Mouse (Mus musculus) spleen, postnatal 36 days (tissue): ENCODE results near the gene Rbm5.

ENCODE experiments used
- DNase-seq, 2 experiments: peaks; one replicate each; pipeline ENCODE4 v3.0.0; 2022; ENCODE audit warnings: low spot score in 2 of 2, mixed read lengths in 1 of 2

Rbm5 gene

DNA sequence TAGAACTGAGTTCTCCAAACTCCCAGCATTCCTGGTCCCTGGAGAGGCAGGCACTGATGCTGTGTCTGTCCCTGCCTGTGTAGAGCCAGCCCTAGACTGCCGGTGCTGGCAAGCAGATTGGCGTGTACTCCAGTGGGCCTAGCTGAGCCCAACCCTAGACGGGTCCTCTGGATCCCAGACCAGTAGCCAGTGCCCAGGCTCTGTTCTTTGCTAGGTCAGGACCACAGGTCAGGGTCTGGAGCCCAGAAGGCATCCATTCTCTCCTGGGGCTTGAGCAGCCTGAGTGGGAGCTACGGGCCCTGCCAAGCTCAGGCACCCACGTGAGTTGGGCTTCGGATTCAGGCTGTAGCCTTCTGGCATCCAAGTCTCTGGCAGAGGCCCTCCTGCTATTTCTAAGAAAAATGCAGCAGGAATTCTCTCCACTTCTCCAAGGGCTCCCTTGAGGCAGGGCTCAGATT lies 70.7 kb downstream of the Rbm5 start:
- no peak for DNase-seq

DNA sequence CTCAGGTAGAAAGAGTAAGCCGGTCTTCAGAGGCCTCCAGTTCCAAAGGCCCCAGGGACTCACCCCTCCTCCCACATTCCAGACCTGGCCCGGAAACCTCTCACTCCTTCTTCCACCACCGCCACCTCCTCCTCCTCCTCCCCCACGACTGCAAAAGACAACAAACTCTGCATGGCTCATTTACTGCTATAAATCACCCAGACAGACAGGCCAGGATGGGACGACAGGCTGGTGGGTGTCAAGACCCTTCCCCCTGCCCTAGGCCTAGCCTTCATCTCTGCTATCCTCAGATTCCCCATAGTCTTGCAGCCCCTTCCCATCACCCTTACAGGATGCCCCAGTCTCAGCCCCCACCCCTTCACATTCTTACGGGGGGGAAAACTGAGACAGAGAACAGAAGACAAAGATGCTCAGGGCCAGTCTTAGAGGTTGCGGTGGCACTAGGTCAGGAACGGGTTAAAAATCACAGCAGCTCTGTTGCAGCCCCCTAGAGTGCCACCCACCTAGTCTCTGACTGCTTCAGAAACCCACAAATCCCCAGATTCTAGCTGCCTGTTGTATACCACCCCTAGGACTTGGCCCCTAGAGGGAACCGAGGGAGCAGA lies 71.3 kb downstream of the Rbm5 start:
- DNase-seq: no peak

DNA sequence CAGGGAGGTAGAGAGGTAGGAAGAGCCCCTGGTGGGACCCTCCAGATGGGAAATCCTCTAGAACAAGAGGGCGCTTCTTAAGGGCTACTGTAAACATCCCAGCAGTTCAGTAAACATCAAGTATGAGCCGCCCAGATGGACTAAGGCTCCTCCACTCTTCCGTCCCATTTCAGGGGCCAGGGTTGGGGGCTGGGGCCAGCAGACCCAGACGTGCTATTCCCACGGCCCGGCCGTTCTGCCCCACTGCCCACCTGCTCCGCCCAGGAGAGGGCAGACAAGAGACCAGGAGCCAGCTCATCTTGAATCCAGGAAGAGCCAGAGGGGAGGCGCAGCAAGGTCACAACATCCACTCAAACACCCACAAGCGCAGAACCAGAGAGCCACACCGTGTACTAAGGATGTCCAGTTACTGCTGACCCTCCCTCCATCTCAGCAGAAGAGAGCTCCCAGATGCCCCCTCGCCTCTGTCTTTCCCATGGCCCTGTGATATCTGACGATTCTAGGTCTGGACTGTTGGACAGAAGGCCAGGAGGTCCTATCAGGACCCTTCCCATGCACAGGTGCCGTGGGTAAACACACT lies 72.1 kb downstream of the Rbm5 start:
- DNase-seq: no peak

DNA sequence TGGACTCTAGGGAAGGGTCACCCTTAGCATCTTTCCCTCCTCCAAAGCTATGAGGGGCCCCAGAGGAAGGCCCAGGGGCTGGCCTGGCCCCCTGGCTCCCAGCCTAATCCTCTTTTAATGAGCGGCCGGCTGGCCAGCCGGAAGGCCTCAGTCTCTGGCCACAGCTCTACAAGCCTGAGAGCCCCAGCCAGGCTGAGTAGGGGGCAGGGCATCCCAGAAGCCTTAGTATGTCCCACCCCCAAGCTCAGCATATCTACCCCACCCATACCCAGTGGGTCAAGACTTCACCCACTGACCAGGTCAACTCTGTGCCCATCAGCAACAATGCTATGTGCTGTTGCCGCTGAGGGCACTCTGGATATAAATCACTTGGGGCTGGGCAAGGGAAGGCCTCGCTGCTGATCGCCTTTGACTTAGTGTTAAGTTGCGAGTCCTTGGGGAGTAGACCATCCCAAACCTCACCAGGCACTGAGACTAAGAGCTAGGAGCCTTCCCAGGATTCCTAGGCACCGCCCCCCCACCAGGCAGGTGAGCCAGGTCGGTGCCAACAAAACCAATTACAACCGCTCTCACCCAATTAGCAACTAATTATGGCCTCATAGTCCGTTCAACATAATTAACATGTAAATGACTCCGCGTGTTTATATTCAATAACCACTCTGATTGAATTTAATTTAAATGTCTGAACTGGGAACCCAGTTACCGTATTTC lies 72.8 kb downstream of the Rbm5 start:
- DNase-seq: no peak

DNA sequence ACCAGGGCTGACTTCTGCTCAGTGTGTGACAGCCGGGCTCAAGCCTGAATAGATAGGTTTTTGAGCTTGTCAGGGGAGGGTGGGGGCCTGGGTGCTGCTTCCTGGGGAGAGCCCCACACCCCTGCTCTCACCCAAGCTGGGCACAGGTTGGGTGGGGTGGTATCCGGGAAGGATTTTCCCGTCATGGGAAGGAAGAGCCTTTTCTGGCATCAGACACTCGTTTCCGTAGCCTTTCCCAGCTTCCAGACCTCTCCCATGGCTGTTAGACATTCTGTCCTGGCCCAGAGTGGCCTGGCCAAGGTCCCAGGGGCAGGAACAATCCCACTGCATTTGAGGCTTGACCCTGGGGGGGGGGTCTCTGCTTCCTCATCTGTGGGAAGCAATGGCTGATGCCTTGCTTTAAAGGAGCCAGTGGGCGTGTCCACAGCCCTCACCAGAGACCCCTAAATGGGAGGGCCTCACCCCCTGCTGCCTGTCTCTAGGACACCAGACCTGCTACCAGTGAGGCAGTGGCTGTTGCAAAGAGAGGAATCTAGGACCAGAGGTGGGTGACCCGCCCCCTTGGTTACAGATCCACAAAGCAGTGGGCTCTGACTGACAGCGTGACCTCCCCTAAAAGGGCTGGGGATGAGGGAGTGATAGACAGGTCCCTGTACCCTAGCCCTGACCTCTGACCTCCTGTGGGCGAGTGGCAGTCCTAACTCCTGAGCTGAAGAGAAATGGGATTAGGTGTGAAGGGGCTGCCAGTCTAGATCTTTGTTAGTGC lies 73.8 kb downstream of the Rbm5 start:
- no peak for DNase-seq

DNA sequence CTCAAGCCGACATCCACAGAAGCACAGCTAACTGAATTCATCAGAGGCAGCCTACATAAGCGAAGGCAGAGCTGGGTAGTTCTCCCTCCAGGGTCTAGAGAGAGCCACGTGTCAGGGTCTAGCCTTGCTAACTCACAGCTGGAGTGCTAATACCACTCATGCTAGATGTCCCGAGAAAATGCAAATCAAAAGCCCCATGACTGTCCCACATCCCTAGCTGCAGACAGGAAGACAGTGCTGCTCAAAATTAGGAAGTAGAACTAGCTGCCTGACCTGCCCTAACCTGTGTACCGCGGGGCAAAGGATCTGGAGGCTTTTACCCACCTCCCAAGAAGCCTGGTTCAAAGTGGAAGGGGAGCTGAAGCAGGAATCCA lies 74.7 kb downstream of the Rbm5 start:
- no peak for DNase-seq

DNA sequence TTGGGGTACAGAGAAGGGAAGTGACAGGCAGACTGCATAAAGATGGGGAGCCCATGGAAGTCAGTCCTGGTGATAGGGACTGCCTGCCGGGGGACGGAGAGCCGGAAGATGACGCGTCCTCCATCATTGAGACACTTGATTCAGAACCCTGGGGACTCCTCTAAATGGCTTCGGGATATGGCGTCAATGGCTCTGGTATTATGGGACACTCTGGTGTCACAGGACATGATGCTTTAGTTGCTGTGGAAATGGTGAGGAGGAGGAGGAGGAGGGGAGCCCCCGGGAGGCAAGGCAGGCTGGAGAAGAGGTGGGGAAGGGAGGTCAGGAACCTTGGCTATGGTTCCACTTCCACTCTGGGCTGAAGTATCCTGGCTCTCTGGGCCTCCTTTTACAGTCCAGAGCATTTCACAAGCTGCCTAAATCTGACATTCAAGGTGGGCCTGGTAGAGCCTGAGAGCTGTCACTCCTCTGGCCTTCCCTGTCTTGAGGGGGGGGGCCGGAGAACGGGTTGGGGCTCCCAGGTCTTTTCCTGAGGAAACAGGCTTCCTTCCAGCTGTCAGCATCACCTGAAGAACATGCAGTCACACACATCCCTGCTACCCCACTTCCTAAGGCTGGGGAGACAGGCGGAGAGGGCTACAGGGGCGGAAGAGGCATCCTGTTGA lies 75.2 kb downstream of the Rbm5 start:
- DNase-seq: no peak

DNA sequence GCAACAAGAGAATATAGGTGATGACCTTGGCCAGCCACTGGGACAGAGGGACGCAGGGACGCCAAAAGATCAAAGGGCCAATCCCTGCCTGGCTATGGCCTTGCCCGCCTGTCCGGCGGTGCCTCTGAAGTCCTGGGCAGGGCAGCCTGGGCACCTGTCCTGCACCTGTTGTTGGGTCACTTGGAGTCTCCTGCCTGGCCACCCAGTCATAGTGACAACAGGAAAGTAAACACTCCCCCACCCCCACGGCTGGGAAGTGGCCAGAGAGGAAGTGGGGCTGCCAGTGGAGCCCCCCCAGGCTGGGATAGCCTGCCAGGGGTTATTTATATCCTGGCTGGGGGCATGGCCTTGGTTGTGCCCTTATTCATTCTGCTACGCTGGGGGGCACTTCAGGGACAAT lies 76.2 kb downstream of the Rbm5 start:
- DNase-seq: no peak

DNA sequence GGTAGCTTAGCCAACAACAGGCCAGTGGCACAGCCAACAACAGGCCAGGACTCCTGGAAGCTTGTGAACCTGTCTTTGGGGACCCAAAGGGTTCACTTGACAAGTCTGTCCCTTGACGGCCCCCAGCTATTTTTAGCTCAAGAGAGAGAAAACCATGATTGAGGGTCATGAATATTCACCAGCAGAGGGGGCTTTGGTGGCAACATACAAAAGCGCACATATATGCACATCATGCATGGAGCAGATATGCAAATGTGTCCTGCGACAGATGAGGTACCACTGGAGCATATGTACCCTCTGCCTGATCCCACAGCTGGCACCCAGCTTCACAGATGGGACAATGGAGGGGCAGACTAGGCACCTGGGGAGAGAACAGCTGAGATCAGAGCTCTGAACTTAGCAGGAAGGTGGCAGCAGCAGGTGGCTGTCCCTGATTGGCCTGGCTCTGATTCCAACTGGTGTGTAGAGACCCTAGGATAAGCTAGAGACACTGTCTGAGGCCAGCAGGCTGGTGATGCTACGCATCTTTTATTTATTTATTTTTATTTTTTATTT lies 77.3 kb downstream of the Rbm5 start:
- DNase-seq: no peak

DNA sequence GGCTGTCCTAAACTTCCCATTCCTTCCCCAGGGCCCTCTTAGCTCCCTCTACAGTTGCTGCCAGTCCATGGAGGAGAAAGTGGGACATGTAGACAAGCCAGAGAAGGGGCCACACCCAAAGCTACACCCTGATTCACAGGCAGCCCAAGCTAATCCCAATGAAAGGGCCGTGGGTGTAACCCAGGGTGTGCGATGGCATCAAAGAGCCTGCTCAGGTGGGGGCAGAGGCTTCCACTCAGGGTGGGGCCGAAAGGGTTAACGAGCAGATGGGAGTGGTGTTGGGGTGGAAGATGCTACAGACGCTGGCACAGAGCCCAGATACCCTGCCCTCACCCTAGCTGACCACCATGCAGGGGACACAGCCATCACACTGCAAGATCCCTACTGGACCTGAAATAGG lies 78.0 kb downstream of the Rbm5 start:
- DNase-seq: no peak

DNA sequence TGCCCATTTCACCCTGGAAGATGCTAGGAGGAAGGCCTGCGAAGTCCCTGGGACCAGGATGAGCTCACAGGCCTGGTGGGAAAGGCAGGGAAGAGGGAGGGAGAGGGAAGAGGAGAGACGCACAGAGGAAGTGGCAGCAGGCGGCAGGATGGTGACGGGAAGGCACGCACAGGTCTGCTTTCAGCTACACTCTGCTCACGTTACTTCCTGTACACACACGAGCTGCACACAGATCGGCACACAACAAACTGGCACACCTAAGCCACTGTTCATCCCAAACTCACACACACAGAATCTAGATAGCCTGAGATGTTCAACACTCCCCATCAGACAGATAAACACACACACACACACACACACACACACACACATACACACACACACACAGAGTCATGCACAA lies 80.4 kb downstream of the Rbm5 start:
- no peak for DNase-seq
